8 mouse cellular contexts compared by ENCODE assay signal in the genomic region with DNA sequence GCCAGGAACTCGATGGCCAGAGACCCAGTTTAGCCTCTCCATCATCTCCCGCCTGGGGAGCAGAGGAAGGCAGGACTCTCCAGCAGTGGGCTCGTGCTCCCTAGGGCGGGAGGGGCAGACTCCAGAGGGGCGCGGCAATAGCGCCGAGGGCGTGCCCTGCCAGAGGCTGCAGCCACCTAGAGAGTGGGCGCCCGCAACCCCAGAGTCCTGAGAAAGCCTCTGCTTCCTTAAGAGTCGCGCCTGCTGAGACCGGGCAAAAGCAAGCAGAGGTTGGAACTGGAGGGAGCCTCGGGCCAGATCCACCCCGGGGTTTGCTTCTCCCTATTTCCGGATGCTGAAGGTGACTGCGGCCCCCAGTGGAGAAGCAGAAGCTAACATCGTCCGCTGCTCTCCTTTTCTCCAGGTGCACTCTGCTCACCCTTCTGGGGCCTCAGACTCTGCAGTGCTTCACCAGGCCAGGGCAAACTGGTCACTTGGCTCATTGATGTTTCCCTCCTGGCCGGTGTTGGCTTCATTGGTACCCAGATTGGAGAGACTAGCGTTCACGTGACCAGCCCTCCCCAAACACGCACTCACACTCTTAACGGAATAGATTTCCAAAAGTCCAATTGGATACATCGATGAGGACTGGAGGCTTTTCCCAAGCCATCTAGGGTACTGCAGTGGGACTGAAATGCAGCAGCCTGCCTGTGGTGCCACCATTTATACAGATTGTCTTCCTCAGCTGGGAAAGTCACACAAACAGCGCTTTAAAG. TPM values are rescaled to one million over a fixed set of nuclear protein-coding genes. Genes with fewer than 3 reads are reported as not detected.
DNase-seq lines count a peak whose midpoint lies in the region; ATAC-seq lines count a peak whose summit lies in the region.

Gene Minar1 (minus strand): TSS at position 120 of the 755 bp plus-strand sequence.

- WGBS in midbrain, embryonic 15.5 days: under 1% methylated on average over 27 of the region's 27 CpGs

- H3K4me2 ChIP-seq in midbrain, embryonic 15.5 days: peak within 1 kb of the TSS; percentile 99

- ATAC-seq in granulocyte monocyte progenitor cell, adult 5-6 weeks (replicated peaks; ENCODE audit: poor library complexity, severe bottlenecking): peak; percentile 70
- peak; percentile 87 for ATAC-seq in midbrain, embryonic 15.5 days (replicated peaks)
- no peak for ATAC-seq in monocyte, adult 5-6 weeks (replicated peaks; ENCODE audit: insufficient number of reproducible peaks, low FRiP score, low TSS enrichment, poor library complexity, severe bottlenecking)

- H3K9ac ChIP-seq in midbrain, embryonic 15.5 days: peak within 1 kb of the TSS; percentile 61

- no peaks in the 10 kb centered on the region for H3K9me3 ChIP-seq in midbrain, embryonic 15.5 days

- H3K36me3 ChIP-seq in midbrain, embryonic 15.5 days (replicated peaks): no peaks in the 10 kb centered on the region

- peak; percentile 10 to 58 for DNase-seq in adrenal gland, adult (ENCODE audit: inconsistent age in 2 of 2, low spot score in 1 of 2)
- no peak for DNase-seq in adrenal gland, adult 8-10 months
- peak; percentile 26 for DNase-seq in urinary bladder, postnatal 14 days (ENCODE audit: low spot score)
- no peak for DNase-seq in urinary bladder, postnatal 10 days (ENCODE audit: low spot score)
- peak; percentile 17 to 28 for DNase-seq in left cerebral cortex, postnatal 25 days (ENCODE audit: low spot score in 2 of 2)

- peak within 1 kb of the TSS; percentile 63 for H3K4me3 ChIP-seq in midbrain, embryonic 15.5 days

- intact Hi-C loops in left cerebral cortex, postnatal 25 days (cut with DNase I): no loop called here

- H3K27ac ChIP-seq in midbrain, embryonic 15.5 days: no peak within 1 kb of the TSS

- H3K27me3 ChIP-seq in midbrain, embryonic 15.5 days (replicated peaks): peaks cover 13% of the 10 kb centered on the region; the same call in 1 of the 2 replicates

- peaks cover 22% of the 10 kb centered on the region for H3K4me1 ChIP-seq in midbrain, embryonic 15.5 days

RNA-seq across cellular contexts. Expression of gene Minar1, which starts in this region (rescaled TPM):
- total RNA-seq in adrenal gland, adult 8-10 months (2022): under 1 TPM; 0.10 to 0.27 (median 0.18) TPM
- not detected in 2 replicates for total RNA-seq in granulocyte monocyte progenitor cell, adult 5-6 weeks (2014; fragmentation: Nextera tagmentation)
- total RNA-seq in granulocyte monocyte progenitor cell, adult 5-6 weeks (2017): not detected in 2 replicates
- 1 to 10 TPM; 5.1 to 6.5 TPM for total RNA-seq in left cerebral cortex, postnatal 25 days (2021)
- polyA plus RNA-seq in midbrain, embryonic 15.5 days (2015; fragmentation: Nextera tagmentation; extraction: Ambion mirVana): 1.9 and 2.0 TPM in 2 replicates
- not detected in 3 replicates for total RNA-seq in monocyte, adult 5-6 weeks (2017)

Comparison
In these comparisons a context has a peak if more than half of its experiments do, and no peak if none do; other contexts are left out.
1. DNase-seq: peak in adrenal gland, adult (2 of 2), urinary bladder, postnatal 14 days (single experiment) and left cerebral cortex, postnatal 25 days (2 of 2); none in adrenal gland, adult 8-10 months (single experiment) and urinary bladder, postnatal 10 days (single experiment).
2. Peak in ATAC-seq in granulocyte monocyte progenitor cell, adult 5-6 weeks; RNA of the gene not detected or under 1 TPM.